Mouse (Mus musculus): ENCODE data around the gene Atoh7. TPM values are rescaled to one million over a fixed set of nuclear protein-coding genes. Genes with fewer than 3 reads are reported as not detected.

The Atoh7 gene
- total RNA-seq, 4 experiments from 2014 or later: not detected

Other genes with a start within 250 kb of the Atoh7 start
- gene Tet1, start 190.7 kb upstream of the Atoh7 start, total RNA-seq (2022): 1 to 10 TPM; 4.2 to 8.8 (median 6.8) TPM
- gene Slc25a16, start 179.0 kb upstream of the Atoh7 start, total RNA-seq (2022): 10 to 100 TPM; 23.4 to 29.5 (median 23.9) TPM
- gene Dna2, start 152.6 kb upstream of the Atoh7 start, total RNA-seq (2022): under 1 TPM; 0.38 to 0.66 (median 0.57) TPM
- gene Rufy2, start 119.4 kb upstream of the Atoh7 start, total RNA-seq (2022): 10 to 100 TPM in 2 of 4 experiments, 1 to 10 TPM in 2; 6.4 to 10.8 (median 9.6) TPM
- gene Hnrnph3, start 75.4 kb upstream of the Atoh7 start, total RNA-seq (2022): 10 to 100 TPM; 28.4 to 38.8 (median 30.2) TPM
- gene Pbld2, start 75.3 kb upstream of the Atoh7 start, total RNA-seq (2022): 10 to 100 TPM in 2 of 4 experiments, 1 to 10 TPM in 2; 8.9 to 13.2 (median 10.3) TPM
- gene Pbld1, start 39.5 kb upstream of the Atoh7 start, total RNA-seq (2022): 1 to 10 TPM; 1.0 to 2.8 (median 2.0) TPM
- 100 to 1,000 TPM in 3 of 4 experiments, 10 to 100 TPM in 1; 99.8 to 126 (median 104) TPM for gene Mypn, start 104.3 kb downstream of the Atoh7 start, total RNA-seq (2022)
- gene Herc4, start 144.2 kb downstream of the Atoh7 start, total RNA-seq (2022): 10 to 100 TPM; 28.2 to 34.3 (median 31.5) TPM